Mouse (Mus musculus) hematopoietic stem cell, adult 5-6 weeks (primary cell): ENCODE results near the gene 4930412O13Rik. TPM values are rescaled to one million over a fixed set of nuclear protein-coding genes. Genes with fewer than 3 reads are reported as not detected.

Experiments used
- total RNA-seq: library from RNA; stranded (forward); fragments of 172-1452, 232-1000 nt; gene quantifications from 2 replicates; pipeline ENCODE4 v1.2.3, GENCODE M21; 2017

Gene 4930412O13Rik
- total RNA-seq, 1 experiment from 2014 or later, result not detected

Other genes starting within 250 kb of the 4930412O13Rik start
- gene 9230102O04Rik, start 8.3 kb downstream of the 4930412O13Rik start, total RNA-seq, result not detected in 2 replicates
- 3.1 and 5.6 TPM in 2 replicates for gene Gata3, start 8.8 kb downstream of the 4930412O13Rik start, total RNA-seq
- 9.1 and 12.7 TPM in 2 replicates for gene Taf3, start 167.3 kb downstream of the 4930412O13Rik start, total RNA-seq
- 384 and 464 TPM in 2 replicates for gene Atp5c1, start 199.3 kb downstream of the 4930412O13Rik start, total RNA-seq
- 38.1 and 38.8 TPM in 2 replicates for gene Kin, start 199.3 kb downstream of the 4930412O13Rik start, total RNA-seq